Mouse (Mus musculus): ENCODE measurements at regions not wholly inside any gene's neighbourhood (a gene's known extent, or its start where the extent isn't known, plus 50 kb on each side); places are given as distances from the start of the nearest gene placed in this dataset.

- no peak for DNase-seq
Measured at GRCm38 (mm10) chr13:55953426-55953825, 117.4 kb upstream of the Pitx1 start.

- DNase-seq, result no peak
Measured at GRCm38 (mm10) chr13:55950773-55951172, 114.8 kb upstream of the Pitx1 start.

GRCm38 (mm10) chr13:55948591-55948990, 112.6 kb upstream of the Pitx1 start:
- no peak for DNase-seq

- no peak for DNase-seq
Measured at GRCm38 (mm10) chr13:55948144-55948543, 112.2 kb upstream of the Pitx1 start.

GRCm38 (mm10) chr13:55937417-55937816, 101.4 kb upstream of the Pitx1 start:
- no peak for DNase-seq

- DNase-seq, result no peak
Measured at GRCm38 (mm10) chr13:55937000-55937399, 101.0 kb upstream of the Pitx1 start.

GRCm38 (mm10) chr13:55930637-55931036, 94.6 kb upstream of the Pitx1 start:
- DNase-seq, result no peak

GRCm38 (mm10) chr13:55929814-55930213, 93.8 kb upstream of the Pitx1 start:
- no peak for DNase-seq

- no peak for DNase-seq
Measured at GRCm38 (mm10) chr13:55923505-55924136, 87.6 kb upstream of the Pitx1 start.

GRCm38 (mm10) chr13:55917316-55917715, 81.3 kb upstream of the Pitx1 start:
- DNase-seq, result no peak

- DNase-seq, result no peak
Measured at GRCm38 (mm10) chr13:55912271-55912711, 76.3 kb upstream of the Pitx1 start.

GRCm38 (mm10) chr13:55909941-55910340, 73.9 kb upstream of the Pitx1 start:
- no peak for DNase-seq

- DNase-seq, result no peak
Measured at GRCm38 (mm10) chr13:55904884-55905283, 68.9 kb upstream of the Pitx1 start.

- DNase-seq, result no peak
Measured at GRCm38 (mm10) chr13:55902255-55902654, 66.3 kb upstream of the Pitx1 start.

- DNase-seq, result no peak
Measured at GRCm38 (mm10) chr13:55900190-55900526, 64.2 kb upstream of the Pitx1 start.

GRCm38 (mm10) chr13:55899501-55900189, 63.7 kb upstream of the Pitx1 start:
- no peak for DNase-seq

- no peak for DNase-seq
Measured at GRCm38 (mm10) chr13:55898999-55899398, 63.0 kb upstream of the Pitx1 start.

- DNase-seq, result no peak
Measured at GRCm38 (mm10) chr13:55898257-55898950, 62.4 kb upstream of the Pitx1 start.

- DNase-seq, result no peak
Measured at GRCm38 (mm10) chr13:55895505-55895904, 59.5 kb upstream of the Pitx1 start.

GRCm38 (mm10) chr13:55893154-55894018, 57.4 kb upstream of the Pitx1 start:
- DNase-seq, result no peak

- DNase-seq, result no peak
Measured at GRCm38 (mm10) chr13:55892250-55892649, 56.3 kb upstream of the Pitx1 start.

- no peak for DNase-seq
Measured at GRCm38 (mm10) chr13:55887099-55887736, 51.2 kb upstream of the Pitx1 start.

All from cerebellum, postnatal 36 days (tissue).